Mouse (Mus musculus): Measurements from ENCODE around the gene Plekha7. TPM values are rescaled to one million over a fixed set of nuclear protein-coding genes. Genes with fewer than 3 reads are reported as not detected.
"Not testable (repeated sequence)": the region's sequence is repeated elsewhere in the genome, so short reads cannot be mapped to it uniquely, and the experiment has no call there.

Plekha7 gene
- total RNA-seq, 4 experiments from 2014 or later = 13.4 to 34.3 (median 26.8) TPM

DNA sequence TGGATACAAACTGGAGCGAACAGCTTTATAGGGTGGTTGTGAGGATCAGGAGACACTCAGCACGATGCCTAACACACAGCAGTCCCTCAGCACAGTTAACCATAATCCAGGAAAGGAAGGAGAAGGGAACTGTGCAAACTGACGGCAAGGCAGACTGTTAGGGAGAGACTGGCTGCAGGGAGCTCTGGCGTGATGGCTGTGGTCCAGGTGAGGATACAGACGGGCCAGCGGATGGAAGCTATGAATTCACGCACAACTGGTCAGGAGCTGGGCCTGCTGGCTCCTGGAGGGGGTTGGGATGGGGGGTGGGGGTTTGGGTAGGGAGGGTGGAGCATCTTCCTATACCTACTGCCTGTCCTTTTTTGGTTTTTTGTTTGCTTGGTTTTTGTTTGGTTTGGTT is 182.5 kb downstream of the Plekha7 start:
- no peak for DNase-seq

DNA sequence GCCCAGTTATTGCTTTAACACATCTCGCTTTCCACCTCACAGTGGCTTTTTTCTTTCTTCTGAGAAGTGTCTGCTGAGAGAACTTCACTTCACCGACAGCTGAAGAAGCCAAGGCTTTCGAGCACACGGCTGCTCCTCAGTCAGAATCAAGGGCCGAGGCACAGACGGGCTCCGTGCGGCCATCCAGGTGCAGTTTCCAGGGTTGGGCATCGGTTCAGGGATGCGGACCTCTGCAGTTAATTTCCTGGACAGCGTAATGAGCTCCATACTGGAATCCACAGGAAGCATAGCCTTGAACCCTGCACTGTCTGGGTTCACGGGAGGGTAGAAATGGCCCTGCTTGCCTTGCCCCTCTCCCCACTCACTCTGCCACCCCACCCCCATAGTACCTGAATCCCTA is 184.1 kb downstream of the Plekha7 start:
- DNase-seq = no peak

DNA sequence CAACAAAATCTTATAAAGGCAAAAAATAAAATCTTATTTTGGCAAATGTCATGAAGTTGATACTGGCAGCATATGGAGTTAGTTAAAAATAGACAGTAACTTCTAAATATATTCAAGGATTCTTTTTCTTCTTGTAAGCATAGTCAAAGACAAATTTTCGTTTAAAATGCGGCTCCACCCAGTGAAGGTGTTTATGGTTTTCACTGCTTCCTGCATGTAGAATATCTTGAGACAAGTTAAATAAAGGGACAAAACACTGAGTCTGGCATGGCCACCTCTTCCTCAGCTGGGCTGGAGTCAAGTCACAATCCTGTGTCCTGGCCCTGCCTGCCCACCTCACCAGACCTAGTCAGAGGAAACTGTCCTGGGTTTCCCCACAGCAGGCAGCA is 184.6 kb downstream of the Plekha7 start:
- no peak for DNase-seq

DNA sequence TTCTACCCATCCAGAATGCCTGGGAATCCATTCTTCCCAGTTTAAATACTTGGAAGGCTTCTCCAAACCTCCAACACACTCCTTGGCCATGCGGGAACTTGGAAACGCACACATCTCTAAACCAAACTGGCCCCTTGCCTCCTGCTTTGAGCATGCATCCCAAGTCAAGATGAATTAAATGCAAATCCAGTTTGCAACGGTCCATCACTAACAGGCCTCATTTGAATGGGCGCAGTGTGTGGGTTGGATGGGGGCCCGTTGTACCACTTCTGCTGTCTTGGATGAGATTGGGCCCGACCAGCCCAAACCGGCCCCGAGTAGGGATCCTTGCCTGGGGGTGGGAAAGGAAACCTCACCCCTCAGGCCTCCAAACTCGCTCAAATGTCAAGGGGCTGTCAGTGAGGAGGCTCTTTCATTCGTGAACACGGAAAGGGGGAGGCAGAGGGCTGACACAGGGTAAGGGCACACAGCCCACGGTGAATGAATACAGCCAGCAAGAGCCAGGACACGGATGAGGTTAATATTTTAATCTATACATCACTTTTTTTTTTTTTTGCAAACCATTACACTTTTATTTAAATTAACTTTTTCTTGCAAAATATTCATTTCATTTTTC is 185.1 kb downstream of the Plekha7 start:
- DNase-seq = no peak

DNA sequence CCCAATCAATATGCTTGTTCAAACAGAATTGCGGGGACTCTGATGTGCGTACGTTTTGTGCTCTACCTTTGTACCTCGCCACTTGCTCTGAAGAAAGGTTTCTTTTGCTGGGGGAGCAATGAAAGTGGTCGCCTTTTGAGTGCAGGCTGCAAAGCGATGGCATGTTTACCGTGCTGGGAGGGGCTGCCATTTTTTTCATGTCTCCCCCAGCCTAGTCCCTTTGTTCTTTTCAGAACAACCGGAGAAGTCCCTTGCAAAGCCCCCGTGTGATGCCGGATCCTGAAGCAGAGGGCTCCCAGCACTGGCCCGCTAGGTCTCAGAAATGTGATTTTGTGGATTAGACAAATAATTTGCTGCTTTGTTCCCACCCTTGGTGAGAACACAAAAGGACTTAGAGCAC is 187.0 kb downstream of the Plekha7 start:
- no peak for DNase-seq

DNA sequence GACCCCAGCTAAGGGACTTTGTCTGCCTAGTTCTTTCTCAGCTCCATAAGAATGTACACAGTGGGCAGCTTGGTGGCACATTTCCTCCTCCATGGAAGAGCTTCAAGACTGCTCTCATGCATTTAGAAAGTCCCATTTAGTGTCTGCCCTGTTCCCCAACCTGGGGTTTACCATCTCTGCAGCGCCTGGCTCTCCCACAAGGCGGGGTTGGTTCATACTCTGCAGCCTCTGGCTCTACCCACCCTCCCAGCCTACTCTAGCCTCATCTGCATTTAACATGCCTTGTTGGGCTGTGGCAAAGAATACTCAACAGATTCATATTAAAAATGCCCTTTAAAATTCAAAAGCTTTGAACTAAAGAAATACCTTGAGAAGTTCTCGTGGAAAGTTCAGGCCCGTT is 187.4 kb downstream of the Plekha7 start:
- no peak for DNase-seq

DNA sequence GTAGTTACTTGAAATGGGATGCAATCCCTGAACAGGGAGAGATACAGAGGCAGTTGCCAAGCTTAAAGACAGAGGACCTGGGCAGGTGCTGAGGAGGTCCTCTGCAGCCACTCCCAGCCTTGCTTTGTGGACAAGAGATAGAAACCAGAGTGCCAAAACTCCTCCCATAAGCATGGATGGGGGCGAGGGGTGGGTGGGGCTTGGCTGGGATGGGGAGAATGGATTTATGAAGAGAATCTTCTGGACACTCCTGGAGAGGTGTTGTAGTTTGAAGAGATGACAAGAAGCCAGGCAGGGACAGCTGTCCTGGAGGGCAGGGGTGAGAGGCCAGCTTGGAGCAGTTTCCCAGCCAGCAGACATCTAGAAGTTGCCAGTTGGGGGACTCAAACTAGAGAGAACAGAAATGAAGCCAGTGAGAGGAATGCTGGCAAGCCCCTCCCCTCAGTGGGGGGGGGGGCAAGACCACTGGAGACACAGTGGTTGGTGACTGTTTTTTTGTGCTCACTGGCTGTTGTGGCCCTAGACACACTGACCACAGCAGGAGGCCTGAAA is 188.8 kb downstream of the Plekha7 start:
- no peak for DNase-seq

DNA sequence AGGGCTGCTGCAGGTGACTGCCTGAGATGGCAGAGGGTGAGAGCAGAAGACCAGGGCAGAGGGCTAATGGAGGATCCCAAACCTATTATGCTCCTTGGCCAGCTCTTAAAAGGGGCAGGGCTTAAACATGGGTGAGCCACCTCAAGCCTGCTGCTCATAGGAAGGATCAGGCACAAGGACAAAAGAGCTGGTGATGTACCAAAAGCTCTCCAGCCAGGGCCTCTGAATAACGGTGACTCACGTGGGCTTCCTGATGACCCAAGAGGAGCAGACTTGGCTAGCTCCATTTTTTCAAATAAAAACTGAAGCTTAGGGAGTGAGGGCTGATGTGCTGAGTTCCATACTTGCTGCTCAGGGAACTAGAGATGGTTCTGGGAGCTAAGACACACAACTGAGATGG is 192.2 kb downstream of the Plekha7 start:
- DNase-seq = peak; percentile 78

DNA sequence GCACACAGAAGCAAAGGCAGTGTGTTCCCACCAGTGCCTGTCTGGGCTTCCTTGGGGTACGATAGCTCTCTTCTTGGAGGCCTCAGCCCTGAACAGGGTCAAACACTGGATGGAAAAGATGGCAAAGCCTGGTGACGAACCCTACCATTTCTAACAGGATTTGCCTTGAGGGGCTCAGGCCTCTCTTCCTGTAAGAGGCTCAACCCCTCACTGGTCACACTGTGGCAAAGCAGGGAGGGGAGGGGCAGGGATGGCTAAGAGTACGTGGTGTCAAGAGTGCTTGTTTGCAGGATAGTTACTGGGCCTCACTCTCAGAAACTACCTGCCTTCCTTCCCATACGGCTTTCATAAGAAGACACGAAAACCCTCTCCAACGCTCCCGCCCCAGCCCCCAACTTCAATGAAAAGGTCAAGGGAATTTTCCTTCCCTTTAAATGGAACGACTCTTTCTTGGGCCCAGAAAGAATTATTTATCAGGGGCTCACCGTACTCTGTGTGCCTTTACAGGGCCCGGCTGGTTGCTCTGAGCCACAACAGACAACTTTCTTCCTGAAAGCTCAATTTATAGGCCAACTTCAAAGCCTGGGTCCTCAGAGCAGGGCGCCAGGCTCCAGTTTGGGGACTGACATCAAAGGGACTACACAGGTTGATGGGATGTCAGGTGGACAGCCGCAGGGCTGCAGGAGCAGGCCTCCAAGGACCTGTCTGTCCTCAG is 192.8 kb downstream of the Plekha7 start:
- no peak for DNase-seq

DNA sequence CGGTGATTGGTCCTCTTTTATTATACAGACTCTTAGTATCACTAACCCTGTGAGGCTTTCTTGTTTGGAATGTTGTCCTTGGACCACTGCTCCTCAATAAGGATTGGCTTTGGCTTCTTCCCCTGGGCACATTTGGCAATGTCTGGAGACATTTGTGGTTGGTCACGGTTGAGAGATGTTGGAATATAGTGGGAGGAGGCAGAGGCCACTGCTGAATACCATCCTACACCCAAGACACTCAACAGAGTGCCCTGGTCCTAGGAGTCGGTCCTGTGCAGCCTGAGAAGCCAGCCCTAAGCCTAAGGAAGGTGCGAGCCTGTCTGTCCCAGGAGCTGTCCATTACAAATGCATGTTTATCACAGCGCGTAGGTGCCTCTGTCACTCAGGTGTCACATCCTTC is 196.6 kb downstream of the Plekha7 start:
- no peak for DNase-seq

DNA sequence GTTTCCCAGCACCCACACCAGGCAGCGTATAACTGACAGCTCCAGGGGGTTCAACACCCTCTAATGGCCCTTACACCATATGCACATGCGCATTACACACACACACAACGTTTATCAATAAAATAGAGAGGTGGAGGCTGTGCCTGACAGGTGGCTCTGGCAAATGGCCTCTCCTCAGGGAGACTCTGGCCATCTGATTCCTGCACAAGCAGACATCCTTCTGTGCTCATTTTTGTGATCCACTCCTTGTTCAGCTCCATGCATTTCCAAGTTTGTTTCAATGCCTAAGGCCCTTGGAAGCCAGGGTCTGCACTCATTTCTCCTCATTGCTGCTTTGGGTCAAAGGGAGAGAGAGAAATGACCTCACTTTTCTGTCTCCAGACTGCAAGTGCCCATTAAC is 197.5 kb downstream of the Plekha7 start:
- no peak for DNase-seq

DNA sequence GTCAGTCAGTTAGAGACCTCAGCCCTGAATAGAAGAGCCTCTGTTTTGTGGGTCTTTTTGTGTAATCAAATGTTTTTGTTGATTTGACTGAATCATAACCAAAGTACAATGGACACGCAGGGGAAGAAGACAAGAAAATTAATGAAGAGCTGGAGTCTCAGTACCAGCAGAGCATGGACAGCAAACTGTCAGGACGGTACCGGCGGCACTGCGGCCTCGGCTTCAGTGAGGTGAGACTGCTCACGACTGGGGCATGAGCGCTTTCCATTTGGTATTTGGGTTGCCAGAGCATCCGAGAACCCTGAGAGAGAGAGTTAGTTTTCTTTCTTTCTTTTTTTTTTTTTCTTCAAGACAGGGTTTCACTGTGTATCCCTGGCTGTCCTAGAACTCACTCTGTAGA is 205.1 kb downstream of the Plekha7 start:
- no peak for DNase-seq

DNA sequence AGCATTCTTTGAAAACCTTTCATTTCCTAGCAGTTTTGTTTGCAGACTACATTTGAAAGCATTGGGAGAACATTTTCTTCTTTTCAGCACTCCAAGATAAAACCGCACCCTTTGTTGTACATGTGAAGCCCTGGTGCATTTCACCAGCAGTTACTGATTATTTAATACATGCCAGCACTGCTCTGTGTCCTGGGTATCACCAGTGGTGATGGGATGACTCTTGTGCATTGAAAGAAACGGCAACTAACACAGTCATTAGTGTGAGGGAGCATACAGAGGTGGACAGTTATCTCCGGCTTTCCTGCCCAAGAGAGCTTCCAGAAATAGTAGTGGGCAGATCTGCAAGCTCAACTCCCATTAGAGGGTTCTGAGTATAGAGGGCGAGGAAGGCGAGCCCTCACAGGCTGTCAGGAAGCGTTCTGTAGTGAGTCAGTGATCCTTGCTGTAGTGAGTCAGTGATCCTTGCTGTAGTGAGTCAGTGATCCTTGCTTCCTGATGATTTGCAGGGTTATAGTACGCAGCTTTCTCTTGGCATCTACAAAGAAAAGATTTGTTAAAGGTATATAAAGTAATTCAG is 208.1 kb downstream of the Plekha7 start:
- peak; percentile 62 for DNase-seq

DNA sequence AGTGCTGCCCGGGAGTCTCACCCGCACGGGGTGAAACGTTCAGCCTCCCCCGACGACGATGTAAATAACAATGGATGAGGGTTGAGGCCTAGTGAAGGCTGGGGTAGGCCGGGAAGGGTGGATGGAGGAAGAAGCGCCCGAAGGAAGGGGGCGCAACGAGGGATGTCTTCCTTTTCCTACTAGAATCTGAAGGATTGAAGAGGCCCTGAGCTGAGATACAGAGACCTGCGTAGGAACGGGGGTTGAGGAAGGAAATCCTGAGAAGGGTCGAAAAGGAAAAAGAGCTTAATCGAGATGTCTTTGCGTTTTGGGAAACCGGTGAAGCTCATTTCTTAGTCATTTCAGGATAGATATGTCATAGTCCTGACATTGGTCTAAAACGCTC is 214.7 kb downstream of the Plekha7 start:
- no peak for DNase-seq

DNA sequence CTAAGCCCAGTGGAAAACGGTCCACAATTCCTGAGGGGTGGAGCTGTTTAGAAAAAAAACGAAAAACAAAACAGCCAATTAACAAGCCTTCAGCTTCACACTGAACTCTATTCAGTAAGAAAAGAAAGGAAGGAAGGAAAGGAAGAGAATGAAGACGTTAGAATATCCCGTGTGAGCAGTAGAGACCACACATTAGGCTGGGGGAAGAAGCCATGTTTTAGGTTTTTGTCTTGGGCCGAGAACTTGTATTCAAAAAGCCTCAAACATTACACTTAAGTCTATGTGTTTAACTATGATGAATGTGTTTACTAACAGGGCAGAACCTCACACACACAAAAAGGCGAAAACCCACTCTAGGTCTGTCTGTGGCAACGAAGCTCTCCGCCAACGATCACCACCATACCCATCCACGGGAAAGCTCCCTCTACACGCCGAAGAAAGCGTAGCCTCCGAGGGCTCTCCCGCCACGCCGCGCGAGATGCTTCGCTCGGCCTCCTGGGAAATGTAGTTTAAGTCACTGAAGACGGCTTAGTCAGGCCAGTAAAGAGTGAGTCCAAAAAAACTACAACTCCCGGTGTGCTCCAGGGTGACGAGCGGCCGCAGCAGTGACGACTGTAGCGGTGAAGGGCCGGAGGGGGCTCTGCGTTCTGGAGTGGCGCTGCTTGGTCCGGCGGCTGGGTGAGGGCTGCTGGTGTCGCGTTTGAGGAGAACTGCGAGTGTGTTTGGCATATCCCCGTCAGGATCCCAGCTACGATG is 215.3 kb downstream of the Plekha7 start:
- DNase-seq = peak; percentile 94

DNA sequence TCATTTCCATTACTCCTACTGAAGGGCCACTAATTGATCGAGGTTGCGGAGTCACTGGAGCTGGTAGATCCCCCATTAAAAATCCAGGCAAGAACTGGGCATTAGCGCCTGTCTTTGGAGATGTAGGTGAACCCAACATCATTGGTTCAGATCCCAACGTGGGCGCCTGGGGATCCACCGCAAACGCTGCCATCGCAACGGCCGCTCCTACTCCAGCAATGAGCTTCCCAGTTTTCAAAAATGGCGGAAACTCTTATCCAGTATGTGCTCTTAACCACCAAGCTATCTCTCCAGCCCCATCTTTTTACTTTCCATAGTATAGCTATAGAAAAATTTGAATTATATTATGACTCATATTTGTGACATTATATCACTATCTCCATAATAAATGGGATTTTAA is 223.8 kb downstream of the Plekha7 start, which contains the start of gene Gm4353:
Gene Gm4353 (minus strand): TSS at position 270 of the 400 bp plus-strand sequence.
- DNase-seq = not testable (repeated sequence)

Other genes starting within 250 kb of the Plekha7 start
- gene Gm4353, start 223.7 kb downstream of the Plekha7 start, total RNA-seq (2022) = 1 to 10 TPM; 3.4 to 7.7 (median 5.0) TPM
- 100 to 1,000 TPM; 356 to 474 (median 418) TPM for gene Rps13, start 25.8 kb upstream of the Plekha7 start, total RNA-seq (2022)
- 10 to 100 TPM; 30.0 to 47.3 (median 38.5) TPM for gene Pik3c2a, start 135.1 kb upstream of the Plekha7 start, total RNA-seq (2022)
- gene Nucb2, start 196.0 kb upstream of the Plekha7 start, total RNA-seq (2022) = 10 to 100 TPM; 21.6 to 32.4 (median 27.6) TPM

Data from adrenal gland, adult 8-10 months (tissue).